Mouse (Mus musculus): ENCODE results near the gene 4930519P11Rik. TPM values are rescaled to one million over a fixed set of nuclear protein-coding genes. Genes with fewer than 3 reads are reported as not detected.
A peak's percentile ranks its signal among the peaks of the same experiment; 100 is the strongest.

Gene 4930519P11Rik
- polyA plus RNA-seq, 1 experiment = not detected

GRCm38 (mm10) chr2:154633039-154633742 lies 20.0 kb upstream of the 4930519P11Rik start:
- no peak for DNase-seq (ENCODE audit: low read depth, low spot score)
- 85% methylated on average over 5 of the region's 5 CpGs for WGBS

- DNase-seq (ENCODE audit: low read depth, low spot score) = no peak
- 94% methylated on average over 16 of the region's 16 CpGs for WGBS
These were observed 19.1 kb upstream of the 4930519P11Rik start for GRCm38 (mm10) chr2:154632203-154632780.

- WGBS = 80% methylated on average over 5 of the region's 5 CpGs
- DNase-seq (ENCODE audit: low read depth, low spot score) = no peak
These were observed 17.3 kb upstream of the 4930519P11Rik start for GRCm38 (mm10) chr2:154630531-154630930.

GRCm38 (mm10) chr2:154624137-154624536 lies 10.9 kb upstream of the 4930519P11Rik start:
- DNase-seq (ENCODE audit: low read depth, low spot score) = no peak

- DNase-seq (ENCODE audit: low read depth, low spot score) = no peak
These were observed 8.4 kb upstream of the 4930519P11Rik start for GRCm38 (mm10) chr2:154621684-154622083.

GRCm38 (mm10) chr2:154617061-154617460 lies 3.8 kb upstream of the 4930519P11Rik start:
- 92% methylated on average over 3 of the region's 3 CpGs for WGBS
- DNase-seq (ENCODE audit: low read depth, low spot score) = no peak

More at GRCm38 (mm10) chr2:154621684-154622083, 8.4 kb upstream of the 4930519P11Rik start:
- 73% methylated on average over 5 of the region's 5 CpGs for WGBS

- 85% methylated on average over 5 of the region's 5 CpGs for WGBS
- DNase-seq (ENCODE audit: low read depth, low spot score) = no peak
These were observed 2.4 kb upstream of the 4930519P11Rik start for GRCm38 (mm10) chr2:154615674-154616073.

- no peak for DNase-seq (ENCODE audit: low read depth, low spot score)
- 66% methylated on average over 19 of the region's 19 CpGs for WGBS
These were observed 1.8 kb upstream of the 4930519P11Rik start for GRCm38 (mm10) chr2:154614841-154615576.

GRCm38 (mm10) chr2:154609050-154609767 lies 4.0 kb downstream of the 4930519P11Rik start:
- no peak for DNase-seq (ENCODE audit: low read depth, low spot score)
- 53% methylated on average over 10 of the region's 10 CpGs for WGBS

- no peak for DNase-seq (ENCODE audit: low read depth, low spot score)
- 71% methylated on average over 1 of the region's 1 CpGs for WGBS
These were observed 6.3 kb downstream of the 4930519P11Rik start for GRCm38 (mm10) chr2:154606965-154607364.

GRCm38 (mm10) chr2:154604156-154604555 lies 9.1 kb downstream of the 4930519P11Rik start:
- DNase-seq (ENCODE audit: low read depth, low spot score) = no peak

GRCm38 (mm10) chr2:154603638-154604153 lies 9.5 kb downstream of the 4930519P11Rik start, which contains the start of gene Pxmp4:
Pxmp4 (minus strand) TSS chr2:154603708.
- DNase-seq (ENCODE audit: low read depth, low spot score) = peak; percentile 100
- WGBS = under 1% methylated on average over 13 of the region's 13 CpGs

More at GRCm38 (mm10) chr2:154604156-154604555, 9.1 kb downstream of the 4930519P11Rik start:
- 12% methylated on average over 7 of the region's 7 CpGs for WGBS

- WGBS = 3% methylated on average over 22 of the region's 22 CpGs
- peak; percentile 37 for DNase-seq (ENCODE audit: low read depth, low spot score)
These were observed 10.1 kb downstream of the 4930519P11Rik start for GRCm38 (mm10) chr2:154603007-154603637.

- 50% methylated on average over 3 of the region's 3 CpGs for WGBS
- DNase-seq (ENCODE audit: low read depth, low spot score) = no peak
These were observed 11.9 kb downstream of the 4930519P11Rik start for GRCm38 (mm10) chr2:154601324-154601723.

GRCm38 (mm10) chr2:154600586-154600985 lies 12.7 kb downstream of the 4930519P11Rik start:
- no peak for DNase-seq (ENCODE audit: low read depth, low spot score)

GRCm38 (mm10) chr2:154597399-154597798 lies 15.8 kb downstream of the 4930519P11Rik start:
- no peak for DNase-seq (ENCODE audit: low read depth, low spot score)
- 88% methylated on average over 3 of the region's 3 CpGs for WGBS

More at GRCm38 (mm10) chr2:154600586-154600985, 12.7 kb downstream of the 4930519P11Rik start:
- 69% methylated on average over 6 of the region's 6 CpGs for whole genome bisulfite sequencing

- WGBS = 89% methylated on average over 5 of the region's 5 CpGs
- no peak for DNase-seq (ENCODE audit: low read depth, low spot score)
These were observed 17.5 kb downstream of the 4930519P11Rik start for GRCm38 (mm10) chr2:154595775-154596174.

GRCm38 (mm10) chr2:154593025-154593424 lies 20.2 kb downstream of the 4930519P11Rik start:
- WGBS = 70% methylated on average over 3 of the region's 3 CpGs
- peak; percentile 39 for DNase-seq (ENCODE audit: low read depth, low spot score)

- WGBS = 71% methylated on average over 3 of the region's 3 CpGs
- DNase-seq (ENCODE audit: low read depth, low spot score) = no peak
These were observed 22.0 kb downstream of the 4930519P11Rik start for GRCm38 (mm10) chr2:154591239-154591638.
